ENCODE assay signal across 8 mouse cellular contexts in the genomic region with DNA sequence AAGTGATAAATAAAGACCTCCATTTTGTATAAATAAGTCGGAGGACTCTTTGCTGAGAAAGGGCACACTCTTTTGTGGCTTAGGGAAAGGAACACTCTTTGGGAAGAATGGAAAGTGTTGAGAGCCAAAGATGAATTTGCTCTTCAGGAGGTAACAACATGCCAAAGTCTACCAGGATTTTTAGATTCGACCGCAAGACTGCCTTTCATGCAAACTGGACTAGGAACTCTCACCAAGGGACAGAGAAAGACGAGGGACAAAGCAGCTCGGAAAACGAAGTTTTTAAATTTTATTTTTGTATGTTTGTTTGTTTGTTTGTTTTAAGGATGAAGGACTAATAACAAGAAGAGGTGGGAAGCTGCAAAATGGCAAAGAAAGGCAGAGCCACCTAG. TPM values are rescaled to one million over a fixed set of nuclear protein-coding genes. Genes with fewer than 3 reads are reported as not detected.
DNase-seq lines count a peak whose midpoint lies in the region; ATAC-seq and TF ChIP-seq lines count a peak whose summit lies in the region.

No protein-coding gene starts in this region.

- peaks cover 7% of the 10 kb centered on the region for H3K4me1 ChIP-seq in testis, adult 2 months (ENCODE audit: control insufficient read depth, insufficient read depth, low read length)
- H3K4me1 ChIP-seq in liver, embryonic 13.5 days (replicated peaks) = no peaks in the 10 kb centered on the region

- H3K36me3 ChIP-seq in testis, adult 2 months (ENCODE audit: control insufficient read depth, insufficient read depth, low read length) = no peaks in the 10 kb centered on the region
- no peaks in the 10 kb centered on the region for H3K36me3 ChIP-seq in liver, embryonic 13.5 days

- DNase-seq in embryo, embryonic 9.5 days (ENCODE audit: extremely low spot score) = peak; percentile 4
- no peak for DNase-seq in embryo, embryonic 10.5 days (ENCODE audit: low spot score)
- DNase-seq in testis, postnatal 10 days (ENCODE audit: low spot score) = no peak
- DNase-seq in liver, embryonic 13.5 days = no peak
- DNase-seq in thymus, postnatal 10 days (ENCODE audit: low spot score in 2 of 2) = no peak
- no peak for DNase-seq in adrenal gland, postnatal 4 days (ENCODE audit: low spot score in 2 of 2)
- no peak for DNase-seq in spleen, postnatal 4 days (ENCODE audit: low spot score in 2 of 2)

- TF ChIP-seq CTCF in testis, adult 2 months (IDR thresholded peaks at IDR 0.05; ENCODE audit: control insufficient read depth, insufficient read depth, insufficient replicate concordance, low read depth, low read length) = no peak

- no peaks in the 10 kb centered on the region for H3K9me3 ChIP-seq in liver, embryonic 13.5 days (replicated peaks)

- H3K4me3 ChIP-seq in testis, adult 2 months (ENCODE audit: control insufficient read depth, low read depth, low read length) = peak overlapping the region; percentile 69; the same call in 1 of the 2 replicates
- no peak overlapping the region for H3K4me3 ChIP-seq in liver, embryonic 13.5 days (replicated peaks)

- no peak overlapping the region for H3K27ac ChIP-seq in testis, adult 2 months (ENCODE audit: control insufficient read depth, insufficient read depth, low read depth, low read length)
- no peak overlapping the region for H3K27ac ChIP-seq in liver, embryonic 13.5 days

- no peak for TF ChIP-seq POLR2A in testis, adult 2 months (IDR thresholded peaks at IDR 0.05; ENCODE audit: control insufficient read depth, low read depth, low read length)

- no peaks in the 10 kb centered on the region for H3K27me3 ChIP-seq in testis, adult 2 months (ENCODE audit: control insufficient read depth, insufficient read depth, low read length)
- H3K27me3 ChIP-seq in liver, embryonic 13.5 days = no peaks in the 10 kb centered on the region

- WGBS in liver, embryonic 13.5 days (ENCODE audit: insufficient replicate concordance) = 25% methylated on average over 6 of the region's 6 CpGs

- peak overlapping the region; percentile 40 for H3K4me2 ChIP-seq in liver, embryonic 13.5 days

- ATAC-seq in liver, embryonic 13.5 days (ENCODE audit: low read depth) = no peak

- no peak overlapping the region for H3K9ac ChIP-seq in liver, embryonic 13.5 days

RNA-seq across cellular contexts. Expression of a gene that starts 0.3 kb away (rescaled TPM):
- polyA plus RNA-seq in testis, adult 2 months (2012; rRNA removed) = not detected in 2 replicates
- 0.38 and 0.43 TPM in 2 replicates for polyA plus RNA-seq in liver, embryonic 13.5 days (2015; fragmentation: Nextera tagmentation; extraction: Ambion mirVana)
- 1 to 10 TPM; 4.3 to 6.0 TPM for total RNA-seq in adrenal gland, postnatal 4 days (2021)
